24 mouse cellular contexts compared by ENCODE assay signal in genomic region chr7:5091008-5091728, GRCm38 (mm10). TPM values are rescaled to one million over a fixed set of nuclear protein-coding genes. Genes with fewer than 3 reads are reported as not detected.
A peak's percentile ranks its signal among the peaks of the same experiment; 100 is the strongest.
DNase-seq lines count a peak whose midpoint lies in the region; ATAC-seq and TF ChIP-seq lines count a peak whose summit lies in the region.
"Had no signal": no experiment of that assay in that cellular context is flagged by ENCODE, and none has a peak within 500 bp of the region (broad histone marks: within the 10 kb centered on the region; RNA-seq: fewer than 3 reads in every experiment).

No protein-coding gene starts in this region.

- ATAC-seq in intestine, postnatal 0 days = no peak
- ATAC-seq in intestine, embryonic 16.5 days = no peak
- ATAC-seq in megakaryocyte, adult 5-6 weeks (ENCODE audit: poor library complexity, severe bottlenecking) = no peak

- H3K27me3 ChIP-seq in intestine, postnatal 0 days (replicated peaks; ENCODE audit: control insufficient read depth, insufficient read depth, low read length) = no peaks in the 10 kb centered on the region
- no peaks in the 10 kb centered on the region for H3K27me3 ChIP-seq in intestine, embryonic 16.5 days (replicated peaks; ENCODE audit: control insufficient read depth, insufficient read depth, low read length)
- H3K27me3 ChIP-seq in megakaryocyte, embryonic 14.5 days (replicated peaks) = no peaks in the 10 kb centered on the region
- H3K27me3 ChIP-seq: CH12.LX; hindbrain, embryonic 15.5 days; limb, embryonic 12.5 days; lung, embryonic 15.5 days; neural tube, embryonic 13.5 days; stomach, embryonic 15.5 days had no signal

- 81% methylated on average over 15 of the region's 15 CpGs for WGBS in intestine, postnatal 0 days
- WGBS in intestine, embryonic 16.5 days = 91% methylated on average over 15 of the region's 15 CpGs

- peaks cover 67% of the 10 kb centered on the region for H3K36me3 ChIP-seq in intestine, postnatal 0 days (ENCODE audit: control insufficient read depth, insufficient read depth)
- peaks cover 27% of the 10 kb centered on the region for H3K36me3 ChIP-seq in intestine, embryonic 16.5 days (ENCODE audit: control insufficient read depth, insufficient read depth, low read length)
- peaks cover 100% of the 10 kb centered on the region for H3K36me3 ChIP-seq in megakaryocyte, embryonic 14.5 days (replicated peaks; ENCODE audit: low read length)

- peak; percentile 60 for DNase-seq in adrenal gland, adult 2 months
- no peak for DNase-seq in adrenal gland, adult 8-10 months
- peak; percentile 49 to 69 for DNase-seq in right cerebral cortex, postnatal 36 days (ENCODE audit: low spot score in 2 of 2)
- no peak for DNase-seq in lung, postnatal 10 days
- DNase-seq: spleen, adult 18-20 months; thymus, postnatal 36 days had no signal

- H3K27ac ChIP-seq in intestine, postnatal 0 days (ENCODE audit: low read depth, low read length) = peak overlapping the region; percentile 50; the same call in 1 of the 2 replicates
- no peak overlapping the region for H3K27ac ChIP-seq in intestine, embryonic 16.5 days (ENCODE audit: low read length)
- H3K27ac ChIP-seq: hindbrain, embryonic 15.5 days; limb, embryonic 12.5 days; lung, embryonic 15.5 days; neural tube, embryonic 13.5 days; stomach, embryonic 15.5 days had no signal

- no peak overlapping the region for H3K9ac ChIP-seq in intestine, postnatal 0 days (ENCODE audit: low read depth, low read length)
- H3K9ac ChIP-seq in intestine, embryonic 16.5 days (ENCODE audit: low read depth, low read length) = no peak overlapping the region
- H3K9ac ChIP-seq: hindbrain, embryonic 15.5 days; limb, embryonic 12.5 days; lung, embryonic 15.5 days; neural tube, embryonic 13.5 days; stomach, embryonic 15.5 days had no signal

- H3K9me3 ChIP-seq in intestine, postnatal 0 days (ENCODE audit: control insufficient read depth) = no peaks in the 10 kb centered on the region
- no peaks in the 10 kb centered on the region for H3K9me3 ChIP-seq in intestine, embryonic 16.5 days (ENCODE audit: control insufficient read depth, low read length)
- no peaks in the 10 kb centered on the region for H3K9me3 ChIP-seq in megakaryocyte, embryonic 14.5 days
- H3K9me3 ChIP-seq: hindbrain, embryonic 15.5 days; limb, embryonic 12.5 days; lung, embryonic 15.5 days; neural tube, embryonic 13.5 days; stomach, embryonic 15.5 days had no signal

- no peak overlapping the region for H3K4me3 ChIP-seq in intestine, postnatal 0 days (ENCODE audit: low read depth, low read length)
- H3K4me3 ChIP-seq in intestine, embryonic 16.5 days (ENCODE audit: low read length) = no peak overlapping the region
- peak overlapping the region; percentile 21 for H3K4me3 ChIP-seq in megakaryocyte, embryonic 14.5 days (replicated peaks)
- H3K4me3 ChIP-seq: hindbrain, embryonic 15.5 days; limb, embryonic 12.5 days; lung, embryonic 15.5 days; neural tube, embryonic 13.5 days; stomach, embryonic 15.5 days had no signal

- no peak for TF ChIP-seq CTCF in intestine, postnatal 0 days (IDR thresholded peaks at IDR 0.05; ENCODE audit: low read depth)

- no peak overlapping the region for H3K4me2 ChIP-seq in intestine, postnatal 0 days (replicated peaks; ENCODE audit: low read depth)
- H3K4me2 ChIP-seq in intestine, embryonic 16.5 days (ENCODE audit: low read depth, low read length) = no peak overlapping the region
- H3K4me2 ChIP-seq: hindbrain, embryonic 15.5 days; limb, embryonic 12.5 days; lung, embryonic 15.5 days; neural tube, embryonic 13.5 days; stomach, embryonic 15.5 days had no signal

- peaks cover 14% of the 10 kb centered on the region; the same call in 1 of the 2 replicates for H3K4me1 ChIP-seq in intestine, postnatal 0 days (replicated peaks; ENCODE audit: control insufficient read depth, insufficient read depth, low read length)
- H3K4me1 ChIP-seq in intestine, embryonic 16.5 days (ENCODE audit: control insufficient read depth, insufficient read depth, low read length) = peaks cover 10% of the 10 kb centered on the region
- H3K4me1 ChIP-seq in megakaryocyte, embryonic 14.5 days = peaks cover 43% of the 10 kb centered on the region
- H3K4me1 ChIP-seq: hindbrain, embryonic 15.5 days; lung, embryonic 15.5 days; stomach, embryonic 15.5 days had no signal

RNA-seq across cellular contexts. Expression of gene Epn1, which starts 11.1 kb away (rescaled TPM):
- 100 to 1,000 TPM; 114 to 169 TPM for total RNA-seq in adrenal gland, adult 2 months (2021)
- polyA plus RNA-seq in adrenal gland, adult 2 months (2012; rRNA removed) = 291 and 321 TPM in 2 replicates
- 100 to 1,000 TPM; 124 to 175 (median 142) TPM for total RNA-seq in adrenal gland, adult 8-10 months (2022)
- polyA plus RNA-seq in intestine, postnatal 0 days (2015; fragmentation: Nextera tagmentation; extraction: Ambion mirVana) = 98.0 and 106 TPM in 2 replicates
- polyA plus RNA-seq in intestine, embryonic 16.5 days (2015; fragmentation: Nextera tagmentation; extraction: Ambion mirVana) = 75.0 and 87.4 TPM in 2 replicates
- polyA plus RNA-seq in megakaryocyte, embryonic 14.5 days (2012; ENCODE audit: insufficient read depth, low replicate concordance) = 687 and 1,038 TPM in 2 replicates
- 74.6 and 79.4 TPM in 2 replicates for total RNA-seq in megakaryocyte, adult 5-6 weeks (2015)
- total RNA-seq in megakaryocyte, adult 5-6 weeks (2017) = 76.4 and 88.9 TPM in 2 replicates

RNA-seq across cellular contexts. Expression of gene Rfpl4, which starts 25.6 kb away (rescaled TPM):
- total RNA-seq in adrenal gland, adult 2 months (2021) = under 1 TPM in 1 of 2 experiments, not detected in 1; 0.59 TPM
- not detected in 2 replicates for polyA plus RNA-seq in adrenal gland, adult 2 months (2012; rRNA removed)
- total RNA-seq in adrenal gland, adult 8-10 months (2022) = under 1 TPM in 3 of 4 experiments, not detected in 1; 0.31 to 0.54 (median 0.31) TPM
- not detected in 2 replicates for polyA plus RNA-seq in intestine, postnatal 0 days (2015; fragmentation: Nextera tagmentation; extraction: Ambion mirVana)
- polyA plus RNA-seq in intestine, embryonic 16.5 days (2015; fragmentation: Nextera tagmentation; extraction: Ambion mirVana) = not detected in 2 replicates
- polyA plus RNA-seq in megakaryocyte, embryonic 14.5 days (2012; ENCODE audit: insufficient read depth, low replicate concordance) = not detected in 2 replicates
- total RNA-seq in megakaryocyte, adult 5-6 weeks (2015) = not detected in 2 replicates
- total RNA-seq in megakaryocyte, adult 5-6 weeks (2017) = not detected in 2 replicates
- total RNA-seq: CH12.LX; monocyte, adult 5-6 weeks had no signal
- polyA plus RNA-seq: cerebellum, adult 2 months; cortical plate, adult 2 months; embryonic facial prominence, embryonic 14.5 days; forebrain, embryonic 11.5 days; gonadal fat pad, adult 2 months; heart, embryonic 16.5 days; hindbrain, embryonic 15.5 days; kidney, adult 2 months; limb, embryonic 12.5 days; lung, embryonic 15.5 days; neural tube, embryonic 13.5 days; stomach, embryonic 15.5 days had no signal

RNA-seq across cellular contexts. Expression of gene U2af2, which starts 29.2 kb away (rescaled TPM):
- total RNA-seq in adrenal gland, adult 2 months (2021) = 100 to 1,000 TPM; 157 to 168 TPM
- 126 and 150 TPM in 2 replicates for polyA plus RNA-seq in adrenal gland, adult 2 months (2012; rRNA removed)
- total RNA-seq in adrenal gland, adult 8-10 months (2022) = 100 to 1,000 TPM; 135 to 214 (median 168) TPM
- polyA plus RNA-seq in intestine, postnatal 0 days (2015; fragmentation: Nextera tagmentation; extraction: Ambion mirVana) = 48.3 and 51.4 TPM in 2 replicates
- polyA plus RNA-seq in intestine, embryonic 16.5 days (2015; fragmentation: Nextera tagmentation; extraction: Ambion mirVana) = 107 and 112 TPM in 2 replicates
- 251 and 262 TPM in 2 replicates for polyA plus RNA-seq in megakaryocyte, embryonic 14.5 days (2012; ENCODE audit: insufficient read depth, low replicate concordance)
- total RNA-seq in megakaryocyte, adult 5-6 weeks (2015) = 68.6 and 71.0 TPM in 2 replicates
- total RNA-seq in megakaryocyte, adult 5-6 weeks (2017) = 153 and 170 TPM in 2 replicates

RNA-seq across cellular contexts. Expression of gene Rasl2-9, which starts 34.6 kb away (rescaled TPM):
- 1 to 10 TPM in 1 of 2 experiments, under 1 TPM in 1; 0.86 to 2.9 TPM for total RNA-seq in adrenal gland, adult 2 months (2021)
- polyA plus RNA-seq in adrenal gland, adult 2 months (2012; rRNA removed) = 0.15 and 0.33 TPM in 2 replicates
- total RNA-seq in adrenal gland, adult 8-10 months (2022) = 1 to 10 TPM in 2 of 4 experiments, under 1 TPM in 2; 0.32 to 2.0 (median 1.1) TPM
- polyA plus RNA-seq in intestine, postnatal 0 days (2015; fragmentation: Nextera tagmentation; extraction: Ambion mirVana) = 1.6 and 2.3 TPM in 2 replicates
- polyA plus RNA-seq in intestine, embryonic 16.5 days (2015; fragmentation: Nextera tagmentation; extraction: Ambion mirVana) = 0.67 and 0.80 TPM in 2 replicates
- not detected in 2 replicates for polyA plus RNA-seq in megakaryocyte, embryonic 14.5 days (2012; ENCODE audit: insufficient read depth, low replicate concordance)
- 1.9 and 2.4 TPM in 2 replicates for total RNA-seq in megakaryocyte, adult 5-6 weeks (2015)
- 1.2 TPM in 1 of 2 replicates, not detected in the other for total RNA-seq in megakaryocyte, adult 5-6 weeks (2017)

RNA-seq across cellular contexts. Expression of gene Zfp580, which starts 39.8 kb away (rescaled TPM):
- 10 to 100 TPM in 1 of 2 experiments, 1 to 10 TPM in 1; 5.6 to 10.4 TPM for total RNA-seq in adrenal gland, adult 2 months (2021)
- 46.5 and 61.0 TPM in 2 replicates for polyA plus RNA-seq in adrenal gland, adult 2 months (2012; rRNA removed)
- total RNA-seq in adrenal gland, adult 8-10 months (2022) = 1 to 10 TPM; 5.4 to 9.7 (median 8.5) TPM
- polyA plus RNA-seq in intestine, postnatal 0 days (2015; fragmentation: Nextera tagmentation; extraction: Ambion mirVana) = 15.8 and 16.9 TPM in 2 replicates
- polyA plus RNA-seq in intestine, embryonic 16.5 days (2015; fragmentation: Nextera tagmentation; extraction: Ambion mirVana) = 18.2 and 20.2 TPM in 2 replicates
- polyA plus RNA-seq in megakaryocyte, embryonic 14.5 days (2012; ENCODE audit: insufficient read depth, low replicate concordance) = 58.5 and 224 TPM in 2 replicates
- 0.25 and 1.6 TPM in 2 replicates for total RNA-seq in megakaryocyte, adult 5-6 weeks (2015)
- total RNA-seq in megakaryocyte, adult 5-6 weeks (2017) = not detected in 2 replicates
- total RNA-seq: monocyte, adult 5-6 weeks had no signal

Comparison
In these comparisons a context has a peak if more than half of its experiments do, and no peak if none do; other contexts are left out.
1. DNase-seq: peak in adrenal gland, adult 2 months (single experiment) and right cerebral cortex, postnatal 36 days (2 of 2); none in adrenal gland, adult 8-10 months (single experiment) and lung, postnatal 10 days (single experiment).